Mouse (Mus musculus) limb, embryonic 11.5 days (tissue): ENCODE data around the gene Cdk2ap2. TPM values are rescaled to one million over a fixed set of nuclear protein-coding genes. Genes with fewer than 3 reads are reported as not detected.
"Not testable (repeated sequence)": the region's sequence is repeated elsewhere in the genome, so short reads cannot be mapped to it uniquely, and the experiment has no call there.

ENCODE experiments used
- ATAC-seq: fragments of 200-750 bp; cut with Nextera tagmentation; 2 replicates; pipeline ENCODE4 v1.8.0; 2017; ENCODE audit warnings: low read depth; ENCODE audit not compliant: insufficient number of reproducible peaks, low FRiP score, low TSS enrichment
- DNase-seq: peaks from one replicate; pipeline ENCODE4 v3.0.0-alpha.2; 2015; ENCODE audit warnings: low spot score
- H3K27ac ChIP-seq: fragments of 300-500 bp; sonication (generic); replicated peaks from 2 replicates; pipeline ENCODE4 v1.5.1; 2014; ENCODE audit warnings: low read depth, mild to moderate bottlenecking, low read length
- H3K27me3 ChIP-seq: fragments of 300-500 bp; sonication (generic); 2 replicates; pipeline ENCODE4 v1.6.1; 2014; ENCODE audit warnings: mild to moderate bottlenecking, low read length, mixed read lengths; ENCODE audit not compliant: control insufficient read depth, insufficient read depth
- H3K36me3 ChIP-seq: fragments of 300-500 bp; sonication (generic); 2 replicates; pipeline ENCODE4 v1.6.1; 2014; ENCODE audit warnings: mild to moderate bottlenecking, low read length, moderate library complexity, mixed read lengths; ENCODE audit not compliant: control insufficient read depth, insufficient read depth
- H3K4me1 ChIP-seq: fragments of 300-500 bp; sonication (generic); 2 replicates; pipeline ENCODE4 v1.6.1; 2014; ENCODE audit warnings: low read length, mixed read lengths; ENCODE audit not compliant: control insufficient read depth, insufficient read depth
- H3K4me2 ChIP-seq: fragments of 300-500 bp; sonication (generic); 2 replicates; pipeline ENCODE4 v1.6.1; 2014; ENCODE audit warnings: low read depth, mild to moderate bottlenecking, moderate library complexity; ENCODE audit not compliant: severe bottlenecking
- H3K4me3 ChIP-seq: fragments of 300-500 bp; sonication (generic); 2 replicates; pipeline ENCODE4 v1.5.1; 2014; ENCODE audit warnings: low read depth, low read length
- H3K9ac ChIP-seq: fragments of 300-500 bp; sonication (generic); 2 replicates; pipeline ENCODE4 v1.6.1; 2014; ENCODE audit warnings: mild to moderate bottlenecking, low read length
- H3K9me3 ChIP-seq: fragments of 300-500 bp; sonication (generic); 2 replicates; pipeline ENCODE4 v1.6.1; 2016; ENCODE audit warnings: low read length; ENCODE audit not compliant: control insufficient read depth
- WGBS: fragments of 180-500 bp; shearing (Covaris S2); extraction: QIAGEN DNeasy Blood & Tissue Kit; methylation state at CpG from one replicate; pipeline ENCODE4 v1.1.7; 2014; 5-methylcytosine and 5-hydroxymethylcytosine counted together
- polyA plus RNA-seq: library from polyadenylated mRNA; unstranded; fragments of >200 nt; fragmentation: Nextera tagmentation; extraction: Ambion mirVana; gene quantifications from 2 replicates; pipeline ENCODE4 v1.2.1, GENCODE M21; 2014

Gene Cdk2ap2
- polyA plus RNA-seq, 1 experiment from 2014 or later, result 81.6 TPM

GRCm38 (mm10) chr19:4063357-4063756, 33.6 kb upstream of the Cdk2ap2 start:
- H3K4me2 ChIP-seq, ATAC-seq, H3K36me3 ChIP-seq, H3K4me1 ChIP-seq, H3K4me3 ChIP-seq, H3K9me3 ChIP-seq, H3K9ac ChIP-seq, H3K27me3 ChIP-seq, H3K27ac ChIP-seq, DNase-seq: not testable (repeated sequence)
- 84% methylated on average over 2 of the region's 4 CpGs for WGBS

GRCm38 (mm10) chr19:4064501-4064900, 32.5 kb upstream of the Cdk2ap2 start:
- 82% methylated on average over 4 of the region's 11 CpGs for WGBS
- not testable (repeated sequence) for H3K4me1 ChIP-seq, H3K27me3 ChIP-seq, H3K9ac ChIP-seq, H3K9me3 ChIP-seq, H3K27ac ChIP-seq, H3K4me3 ChIP-seq, H3K4me2 ChIP-seq, DNase-seq, ATAC-seq, H3K36me3 ChIP-seq

- Histone ChIP-seq H3K4me3 (no peak overlapping the region), H3K4me2 (no peak overlapping the region), H3K36me3 (no peaks in the 10 kb centered on the region), H3K27ac (no peak overlapping the region), H3K4me1 (no peaks in the 10 kb centered on the region; the same call in 1 of the 2 replicates), H3K9me3 (no peaks in the 10 kb centered on the region), H3K27me3 (no peaks in the 10 kb centered on the region), H3K9ac (no peak overlapping the region)
- ATAC-seq (no peak), DNase-seq (no peak)
- WGBS, result 85% methylated on average over 6 of the region's 6 CpGs
Observed at GRCm38 (mm10) chr19:4066280-4066679, 30.7 kb upstream of the Cdk2ap2 start.

- no peak overlapping the region for H3K4me3 ChIP-seq
- H3K36me3 ChIP-seq, result no peaks in the 10 kb centered on the region
- H3K27ac ChIP-seq, result no peak overlapping the region
- H3K9me3 ChIP-seq, result no peaks in the 10 kb centered on the region
- no peaks in the 10 kb centered on the region; the same call in 1 of the 2 replicates for H3K4me1 ChIP-seq
- H3K4me2 ChIP-seq, result no peak overlapping the region
- H3K27me3 ChIP-seq, result no peaks in the 10 kb centered on the region
- no peak overlapping the region for H3K9ac ChIP-seq
- ATAC-seq (no peak), DNase-seq (no peak)
Observed at GRCm38 (mm10) chr19:4066877-4067276, 30.1 kb upstream of the Cdk2ap2 start.

GRCm38 (mm10) chr19:4068242-4068641, 28.7 kb upstream of the Cdk2ap2 start:
- H3K4me3 ChIP-seq, H3K9me3 ChIP-seq, DNase-seq, H3K4me2 ChIP-seq, H3K4me1 ChIP-seq, ATAC-seq, H3K36me3 ChIP-seq, H3K27me3 ChIP-seq, H3K27ac ChIP-seq, H3K9ac ChIP-seq: not testable (repeated sequence)
- WGBS, result 89% methylated on average over 2 of the region's 2 CpGs

GRCm38 (mm10) chr19:4068717-4069410, 28.1 kb upstream of the Cdk2ap2 start:
- Histone ChIP-seq H3K4me2 (no peak overlapping the region), H3K36me3 (no peaks in the 10 kb centered on the region), H3K9ac (no peak overlapping the region), H3K4me1 (no peaks in the 10 kb centered on the region; the same call in 1 of the 2 replicates), H3K9me3 (no peaks in the 10 kb centered on the region), H3K4me3 (no peak overlapping the region), H3K27ac (no peak overlapping the region), H3K27me3 (no peaks in the 10 kb centered on the region)
- WGBS, result 78% methylated on average over 15 of the region's 15 CpGs
- DNase-seq, result no peak
- ATAC-seq, result no peak

GRCm38 (mm10) chr19:4070311-4070710, 26.7 kb upstream of the Cdk2ap2 start:
- Histone ChIP-seq H3K36me3 (no peaks in the 10 kb centered on the region), H3K9ac (no peak overlapping the region), H3K4me1 (no peaks in the 10 kb centered on the region; the same call in 1 of the 2 replicates), H3K9me3 (no peaks in the 10 kb centered on the region), H3K4me2 (no peak overlapping the region), H3K27me3 (no peaks in the 10 kb centered on the region), H3K27ac (no peak overlapping the region), H3K4me3 (no peak overlapping the region)
- DNase-seq (no peak), ATAC-seq (no peak)
- 80% methylated on average over 15 of the region's 15 CpGs for WGBS

GRCm38 (mm10) chr19:4070756-4071155, 26.2 kb upstream of the Cdk2ap2 start:
- DNase-seq (no peak), ATAC-seq (no peak)
- Histone ChIP-seq H3K9me3 (no peaks in the 10 kb centered on the region), H3K9ac (no peak overlapping the region), H3K36me3 (no peaks in the 10 kb centered on the region), H3K4me2 (no peak overlapping the region), H3K27ac (no peak overlapping the region), H3K4me3 (no peak overlapping the region), H3K27me3 (no peaks in the 10 kb centered on the region), H3K4me1 (no peaks in the 10 kb centered on the region; the same call in 1 of the 2 replicates)
- 82% methylated on average over 8 of the region's 8 CpGs for WGBS

- no peaks in the 10 kb centered on the region for H3K36me3 ChIP-seq
- no peak overlapping the region for H3K4me3 ChIP-seq
- H3K9me3 ChIP-seq, result no peaks in the 10 kb centered on the region
- ATAC-seq, result no peak
- 92% methylated on average over 6 of the region's 6 CpGs for WGBS
- no peak overlapping the region for H3K27ac ChIP-seq
- H3K27me3 ChIP-seq, result no peaks in the 10 kb centered on the region
- no peak overlapping the region for H3K9ac ChIP-seq
- no peaks in the 10 kb centered on the region; the same call in 1 of the 2 replicates for H3K4me1 ChIP-seq
- no peak overlapping the region for H3K4me2 ChIP-seq
- no peak for DNase-seq
Observed at GRCm38 (mm10) chr19:4071406-4071805, 25.6 kb upstream of the Cdk2ap2 start.
